In genomic region chr16:52428505-52428904, GRCm38 (mm10) we compare ENCODE assay signal across 11 mouse cellular contexts. TPM values are rescaled to one million over a fixed set of nuclear protein-coding genes. Genes with fewer than 3 reads are reported as not detected.
DNase-seq lines count a peak whose midpoint lies in the region; ATAC-seq and TF ChIP-seq lines count a peak whose summit lies in the region.
"Had no signal": no experiment of that assay in that cellular context is flagged by ENCODE, and none has a peak within 500 bp of the region (broad histone marks: within the 10 kb centered on the region; RNA-seq: fewer than 3 reads in every experiment).

No protein-coding gene starts in this region.

- 24% methylated on average over 4 of the region's 4 CpGs for WGBS in heart, embryonic 16.5 days
- WGBS in intestine, postnatal 0 days, result 52% methylated on average over 4 of the region's 4 CpGs

- TF ChIP-seq CTCF in intestine, postnatal 0 days (IDR thresholded peaks at IDR 0.05; ENCODE audit: low read depth), result no peak

- H3K4me3 ChIP-seq in heart, embryonic 16.5 days (ENCODE audit: low read length), result no peak overlapping the region; the same call in 1 of the 2 replicates
- no peak overlapping the region for H3K4me3 ChIP-seq in intestine, postnatal 0 days (ENCODE audit: low read depth, low read length)
- H3K4me3 ChIP-seq: erythroblast, embryonic 14.5 days; intestine, embryonic 15.5 days; limb, embryonic 15.5 days had no signal

- peak; percentile 93 for ATAC-seq in heart, embryonic 16.5 days (replicated peaks; ENCODE audit: extremely low read depth, insufficient read depth, low FRiP score)
- no peak for ATAC-seq in intestine, postnatal 0 days
- ATAC-seq: intestine, embryonic 15.5 days had no signal

- intact Hi-C loops in left cerebral cortex, postnatal 4 days (cut with DNase I), result no loop called here

- H3K27ac ChIP-seq in heart, embryonic 16.5 days (ENCODE audit: low read length), result peak overlapping the region; percentile 77
- H3K27ac ChIP-seq in intestine, postnatal 0 days (ENCODE audit: low read depth, low read length), result no peak overlapping the region
- H3K27ac ChIP-seq: intestine, embryonic 15.5 days; limb, embryonic 15.5 days had no signal

- DNase-seq in adrenal gland, postnatal 14 days, result peak; percentile 8
- no peak for DNase-seq in adrenal gland, postnatal 36 days
- DNase-seq in lung, postnatal 36 days, result peak; percentile 33
- no peak for DNase-seq in lung, postnatal 14 days
- peak; percentile 16 for DNase-seq in left cerebral cortex, postnatal 4 days
- no peak for DNase-seq in spleen, postnatal 14 days (ENCODE audit: low spot score in 2 of 2)

- H3K27me3 ChIP-seq in heart, embryonic 16.5 days (ENCODE audit: control insufficient read depth, insufficient read depth, low read length), result no peaks in the 10 kb centered on the region
- H3K27me3 ChIP-seq in intestine, postnatal 0 days (replicated peaks; ENCODE audit: control insufficient read depth, insufficient read depth, low read length), result no peaks in the 10 kb centered on the region
- H3K27me3 ChIP-seq: intestine, embryonic 15.5 days; limb, embryonic 15.5 days had no signal

- peaks cover 4% of the 10 kb centered on the region; the same call in 1 of the 2 replicates for H3K4me1 ChIP-seq in heart, embryonic 16.5 days (ENCODE audit: control insufficient read depth, insufficient read depth, low read length)
- no peaks in the 10 kb centered on the region for H3K4me1 ChIP-seq in intestine, postnatal 0 days (replicated peaks; ENCODE audit: control insufficient read depth, insufficient read depth, low read length)
- H3K4me1 ChIP-seq: intestine, embryonic 15.5 days; limb, embryonic 15.5 days had no signal

- no peaks in the 10 kb centered on the region for H3K36me3 ChIP-seq in heart, embryonic 16.5 days (ENCODE audit: control insufficient read depth, insufficient read depth)
- no peaks in the 10 kb centered on the region for H3K36me3 ChIP-seq in intestine, postnatal 0 days (ENCODE audit: control insufficient read depth, insufficient read depth)
- H3K36me3 ChIP-seq: intestine, embryonic 15.5 days; limb, embryonic 15.5 days had no signal

- peak overlapping the region; percentile 52 for H3K4me2 ChIP-seq in heart, embryonic 16.5 days (ENCODE audit: low read depth, low read length)
- H3K4me2 ChIP-seq in intestine, postnatal 0 days (replicated peaks; ENCODE audit: low read depth), result no peak overlapping the region
- H3K4me2 ChIP-seq: intestine, embryonic 15.5 days; limb, embryonic 15.5 days had no signal

- peak overlapping the region; percentile 38 for H3K9ac ChIP-seq in heart, embryonic 16.5 days (ENCODE audit: low read length)
- H3K9ac ChIP-seq in intestine, postnatal 0 days (ENCODE audit: low read depth, low read length), result no peak overlapping the region
- H3K9ac ChIP-seq: intestine, embryonic 15.5 days; limb, embryonic 15.5 days had no signal

- no peaks in the 10 kb centered on the region for H3K9me3 ChIP-seq in heart, embryonic 16.5 days (replicated peaks; ENCODE audit: control insufficient read depth, low read length)
- no peaks in the 10 kb centered on the region for H3K9me3 ChIP-seq in intestine, postnatal 0 days (ENCODE audit: control insufficient read depth)
- H3K9me3 ChIP-seq: intestine, embryonic 15.5 days; limb, embryonic 15.5 days had no signal

RNA-seq across cellular contexts. Expression of gene Alcam, which starts 25.4 kb away (rescaled TPM):
- total RNA-seq in adrenal gland, postnatal 14 days (2021), result 37.9 and 43.7 TPM in 2 replicates
- total RNA-seq in adrenal gland, postnatal 36 days (2021), result 10 to 100 TPM; 35.5 to 45.3 TPM
- polyA plus RNA-seq in heart, embryonic 16.5 days (2015; fragmentation: Nextera tagmentation; extraction: Ambion mirVana), result 12.5 and 13.4 TPM in 2 replicates
- total RNA-seq in left cerebral cortex, postnatal 4 days (2021), result 100 to 1,000 TPM; 147 to 150 TPM
- 10.3 and 11.0 TPM in 2 replicates for polyA plus RNA-seq in intestine, postnatal 0 days (2015; fragmentation: Nextera tagmentation; extraction: Ambion mirVana)

Comparison
In these comparisons a context has a peak if more than half of its experiments do, and no peak if none do; other contexts are left out.
1. DNase-seq: peak in adrenal gland, postnatal 14 days (single experiment), lung, postnatal 36 days (single experiment) and left cerebral cortex, postnatal 4 days (single experiment); none in adrenal gland, postnatal 36 days (0 of 2), lung, postnatal 14 days (single experiment) and spleen, postnatal 14 days (0 of 2).